Mouse (Mus musculus) cortical plate, adult 2 months (tissue): ENCODE data around the gene Lamtor3. TPM values are rescaled to one million over a fixed set of nuclear protein-coding genes. Genes with fewer than 3 reads are reported as not detected.
"Not testable (repeated sequence)": the region's sequence is repeated elsewhere in the genome, so short reads cannot be mapped to it uniquely, and the experiment has no call there.

Experiments
- H3K27ac ChIP-seq: fragments of 200-500 bp; 2 replicates; pipeline ENCODE4 v1.5.1; 2012; ENCODE audit warnings: low read length, control low read depth, inconsistent platforms; ENCODE audit not compliant: insufficient read depth
- H3K4me1 ChIP-seq: fragments of 200-500 bp; 2 replicates; pipeline ENCODE4 v1.6.1; 2011; ENCODE audit warnings: low read length; ENCODE audit not compliant: control insufficient read depth, insufficient read depth
- H3K4me3 ChIP-seq: fragments of 200-500 bp; 2 replicates; pipeline ENCODE4 v1.5.1; 2011; ENCODE audit warnings: mild to moderate bottlenecking, low read length, control low read depth; ENCODE audit not compliant: insufficient read depth
- CTCF ChIP-seq: fragments of 200-500 bp; IDR thresholded peaks from 2 replicates; pipeline ENCODE4 v1.5.1; 2011; ENCODE audit warnings: mild to moderate bottlenecking, control low read depth, low read length; ENCODE audit not compliant: insufficient read depth; ENCODE audit errors: extremely low read depth
- POLR2A ChIP-seq: fragments of 200-500 bp; IDR thresholded peaks from 2 replicates; pipeline ENCODE4 v1.6.1; 2011; ENCODE audit warnings: mild to moderate bottlenecking, low read length, control low read depth; ENCODE audit not compliant: insufficient read depth; ENCODE audit errors: extremely low read depth
- polyA plus RNA-seq: library from polyadenylated mRNA; depleted of rRNA; stranded (reverse); fragments of >200 nt; gene quantifications from 2 replicates; pipeline ENCODE4 v1.2.3, GENCODE M21; 2012

Gene Lamtor3
- polyA plus RNA-seq, 1 experiment = 80.3 TPM

DNA sequence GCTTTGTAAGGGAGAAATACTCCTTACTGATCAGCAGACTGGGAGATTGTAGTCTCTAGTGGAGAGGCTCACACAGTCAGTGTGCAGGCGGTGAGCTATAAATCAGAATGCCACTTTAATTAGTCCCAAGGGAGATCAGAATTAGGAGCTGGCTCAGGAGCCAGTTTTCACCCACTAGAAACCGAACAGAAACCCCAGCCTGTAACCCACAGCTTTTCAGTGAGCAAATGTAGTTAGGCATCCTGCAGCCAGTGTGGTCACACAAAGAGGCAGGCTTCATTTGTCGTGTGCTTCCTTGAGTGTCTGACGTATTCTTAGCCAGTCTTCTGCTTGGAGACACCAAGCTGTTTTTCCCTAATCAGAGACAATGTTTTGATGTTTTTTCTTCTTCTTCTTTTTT lies 21.9 kb upstream of the Lamtor3 start:
- no peak overlapping the region for H3K4me3 ChIP-seq
- no peaks in the 10 kb centered on the region for H3K4me1 ChIP-seq
- TF ChIP-seq POLR2A (no peak), CTCF (no peak)
- H3K27ac ChIP-seq = no peak overlapping the region

DNA sequence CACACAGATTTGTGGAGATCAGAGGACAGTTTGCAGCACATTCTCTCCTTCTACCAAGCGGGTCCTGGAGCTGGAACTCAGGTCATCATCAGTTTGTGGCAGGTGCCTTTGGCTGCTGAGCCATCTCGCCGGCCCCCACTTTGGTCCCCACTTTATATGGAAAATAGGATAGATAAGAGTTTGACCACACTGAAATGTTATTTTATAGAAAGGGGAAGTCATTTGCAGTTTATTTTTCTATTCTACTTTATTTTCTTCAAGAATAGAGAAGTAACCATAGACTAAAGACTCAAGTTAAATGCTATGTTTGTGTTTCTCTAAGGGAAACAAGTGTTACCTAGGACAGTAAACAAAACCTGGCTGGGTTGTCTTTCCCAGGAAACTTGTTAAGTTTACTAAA lies 21.4 kb upstream of the Lamtor3 start:
- Histone ChIP-seq H3K4me1 (no peaks in the 10 kb centered on the region), H3K27ac (no peak overlapping the region), H3K4me3 (no peak overlapping the region)
- TF ChIP-seq POLR2A = no peak

DNA sequence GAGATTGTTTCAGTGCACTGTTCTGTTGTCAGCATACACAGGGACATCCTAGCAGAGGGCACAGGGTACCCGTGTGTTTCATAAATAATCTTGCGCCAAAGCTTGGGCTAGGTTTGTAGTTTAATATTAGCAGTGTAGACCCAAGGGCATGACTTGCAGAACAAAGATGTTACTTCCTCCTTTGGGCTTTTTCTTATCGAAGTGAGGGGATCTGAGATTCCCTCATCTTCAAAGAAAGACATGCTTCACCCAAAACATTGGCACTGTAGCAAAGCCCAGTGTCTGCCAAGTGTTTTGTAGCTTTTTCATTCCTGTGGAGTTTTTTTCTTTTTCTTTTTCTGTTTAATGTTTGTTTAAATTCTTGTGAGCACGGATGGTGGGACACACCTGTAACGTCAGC lies 20.6 kb upstream of the Lamtor3 start:
- no peak overlapping the region for H3K27ac ChIP-seq
- H3K4me3 ChIP-seq = no peak overlapping the region
- TF ChIP-seq CTCF (no peak), POLR2A (no peak)
- H3K4me1 ChIP-seq = no peaks in the 10 kb centered on the region

GRCm38 (mm10) chr3:137900149-137900548 lies 18.2 kb upstream of the Lamtor3 start:
- Histone ChIP-seq H3K27ac (no peak overlapping the region), H3K4me3 (no peak overlapping the region), H3K4me1 (no peaks in the 10 kb centered on the region)
- TF ChIP-seq CTCF (no peak), POLR2A (no peak)

DNA sequence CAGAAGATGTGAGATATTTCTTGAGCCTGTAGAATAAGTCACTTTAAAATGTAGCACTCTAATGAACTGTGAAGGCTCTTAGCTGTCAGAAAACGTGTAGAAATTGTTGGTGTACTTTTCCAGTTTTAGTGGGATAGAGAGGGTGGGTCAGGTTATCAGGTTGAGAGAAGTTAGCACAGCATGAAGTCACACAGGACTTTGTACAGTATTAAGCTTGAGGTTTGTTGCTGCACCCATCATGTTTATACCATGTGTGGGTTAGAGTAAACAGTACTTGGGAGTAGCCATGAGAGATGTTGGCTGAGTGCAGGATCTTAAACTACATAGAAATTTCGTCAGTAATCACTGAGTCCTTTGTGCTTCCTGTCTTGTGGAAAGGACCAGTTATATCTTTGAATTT lies 5.2 kb upstream of the Lamtor3 start:
- no peak overlapping the region for H3K4me3 ChIP-seq
- TF ChIP-seq CTCF = no peak
- no peak for TF ChIP-seq POLR2A
- no peaks in the 10 kb centered on the region for H3K4me1 ChIP-seq
- no peak overlapping the region for H3K27ac ChIP-seq

GRCm38 (mm10) chr3:137914567-137914966 lies 3.7 kb upstream of the Lamtor3 start:
- not testable (repeated sequence) for H3K4me1 ChIP-seq, H3K4me3 ChIP-seq, H3K27ac ChIP-seq

DNA sequence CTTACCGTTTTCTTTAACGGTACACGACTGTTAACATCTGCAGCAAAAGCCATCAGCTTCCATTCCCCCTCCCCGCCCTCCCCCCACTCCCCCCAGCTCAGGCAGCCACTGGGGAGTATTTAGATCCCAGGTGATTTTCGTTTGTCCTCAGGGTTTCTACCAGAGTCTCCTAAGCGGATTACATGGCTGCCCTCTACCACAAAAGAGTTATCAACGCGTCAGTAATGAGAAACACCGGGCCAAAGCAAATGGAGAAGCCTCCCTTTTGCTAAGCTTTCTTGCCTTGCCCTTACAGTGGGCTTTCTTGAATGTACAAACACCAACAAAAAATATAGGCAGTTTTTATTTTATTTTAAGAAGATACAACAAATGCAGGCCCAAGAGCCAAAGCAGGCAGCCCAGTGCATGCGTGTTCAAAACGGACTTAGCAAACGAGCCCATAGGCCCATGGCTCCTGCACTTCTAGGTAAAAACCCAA lies 573 bp upstream of the Lamtor3 start:
- Histone ChIP-seq H3K4me1 (peaks cover 2% of the 10 kb centered on the region; the same call in 1 of the 2 replicates), H3K4me3 (peak overlapping the region; percentile 89), H3K27ac (0 out of 2 replicates have a peak overlapping the region, but pooled peaks have one; percentile 5)
- TF ChIP-seq CTCF (no peak), POLR2A (no peak)

GRCm38 (mm10) chr3:137918932-137919311 lies 616 bp downstream of the Lamtor3 start:
- peak overlapping the region; percentile 89 for H3K4me3 ChIP-seq
- TF ChIP-seq CTCF (no peak), POLR2A (0 out of 2 replicates have a peak, but pooled peaks have one; percentile 33)
- no peak overlapping the region for H3K27ac ChIP-seq
- peaks cover 2% of the 10 kb centered on the region; the same call in 1 of the 2 replicates for H3K4me1 ChIP-seq

- Histone ChIP-seq H3K27ac (no peak overlapping the region), H3K4me1 (peaks cover 2% of the 10 kb centered on the region; the same call in 1 of the 2 replicates), H3K4me3 (peak overlapping the region; percentile 89)
- TF ChIP-seq CTCF (no peak), POLR2A (no peak)
Observed at GRCm38 (mm10) chr3:137919398-137919797, 1.1 kb downstream of the Lamtor3 start.

- TF ChIP-seq CTCF (no peak), POLR2A (no peak)
- peaks cover 2% of the 10 kb centered on the region; the same call in 1 of the 2 replicates for H3K4me1 ChIP-seq
- no peak overlapping the region for H3K27ac ChIP-seq
- no peak overlapping the region for H3K4me3 ChIP-seq
Observed at GRCm38 (mm10) chr3:137920594-137920993, 2.3 kb downstream of the Lamtor3 start.

DNA sequence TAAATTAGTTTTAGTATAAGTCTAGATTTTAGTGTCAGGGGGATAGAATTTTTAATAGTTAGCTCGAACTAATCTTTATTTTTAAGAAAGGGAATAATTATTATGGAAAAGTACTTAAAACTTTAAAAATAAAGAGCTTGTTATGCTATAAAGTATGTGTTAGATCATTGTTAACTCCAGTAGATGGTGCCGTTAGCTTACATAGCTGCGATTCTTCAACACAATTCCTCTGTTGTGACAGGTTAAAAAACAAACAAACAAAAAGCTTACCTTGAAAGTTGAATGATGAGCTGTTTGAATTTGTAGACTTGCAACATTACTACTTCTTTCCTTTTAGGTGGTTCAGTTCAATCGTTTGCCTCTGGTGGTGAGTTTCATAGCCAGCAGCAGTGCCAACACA lies 8.7 kb downstream of the Lamtor3 start:
- Histone ChIP-seq H3K4me3 (no peak overlapping the region), H3K27ac (no peak overlapping the region), H3K4me1 (no peaks in the 10 kb centered on the region)
- no peak for TF ChIP-seq POLR2A
- TF ChIP-seq CTCF = no peak

DNA sequence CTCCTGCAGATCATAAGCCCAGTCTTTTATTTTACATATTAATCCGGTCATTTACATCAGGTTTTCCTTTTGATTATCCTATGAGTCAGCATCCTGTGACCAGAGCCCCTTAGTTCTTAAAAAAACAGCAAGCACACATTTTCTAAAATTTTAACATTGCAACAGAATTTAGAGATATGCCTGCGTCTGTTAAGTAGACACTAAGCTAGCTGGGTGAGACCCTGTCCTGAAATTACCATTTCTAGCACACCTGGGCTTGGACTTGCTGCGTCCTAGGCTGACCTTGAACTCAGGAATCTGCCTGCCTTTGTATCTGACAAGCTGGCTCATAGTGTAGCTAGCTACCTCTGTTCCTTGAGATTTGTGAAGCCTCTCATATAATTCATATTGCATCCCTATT lies 11.6 kb downstream of the Lamtor3 start:
- no peak overlapping the region for H3K4me3 ChIP-seq
- no peak for TF ChIP-seq POLR2A
- no peak for TF ChIP-seq CTCF
- no peak overlapping the region for H3K27ac ChIP-seq
- H3K4me1 ChIP-seq = no peaks in the 10 kb centered on the region
